Mouse (Mus musculus): Measurements from ENCODE around the gene Arf1.
"Not testable (repeated sequence)": the region's sequence is repeated elsewhere in the genome, so short reads cannot be mapped to it uniquely, and the experiment has no call there.

Arf1 gene

GRCm38 (mm10) chr11:59226787-59227603 lies 1.1 kb downstream of the Arf1 start:
- DNase-seq (ENCODE audit: extremely low read depth, insufficient read length, low spot score): peak; percentile 18

DNA sequence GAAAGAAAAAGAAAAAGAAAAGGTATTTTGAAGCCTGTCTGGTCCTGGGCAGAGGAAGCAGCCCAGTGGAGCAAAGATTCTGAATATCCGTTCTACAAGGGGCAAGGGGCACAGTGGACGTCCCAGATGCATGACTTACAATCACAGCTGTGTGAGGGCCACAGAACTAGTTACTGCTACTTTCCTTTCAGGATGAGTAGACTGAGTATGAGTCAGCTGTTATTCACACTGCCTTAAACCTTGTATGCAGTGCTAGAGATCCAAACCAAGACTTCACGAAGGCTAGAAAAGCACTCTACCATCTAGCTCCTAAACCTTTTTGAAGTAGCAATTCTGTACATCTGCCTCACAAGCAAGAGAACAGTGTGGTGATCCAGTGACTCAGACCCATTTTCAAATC lies 1.8 kb downstream of the Arf1 start:
- peak; percentile 36 for DNase-seq (ENCODE audit: extremely low read depth, insufficient read length, low spot score)

- no peak for DNase-seq (ENCODE audit: extremely low read depth, insufficient read length, low spot score)
Observed at GRCm38 (mm10) chr11:59225167-59225566, 2.9 kb downstream of the Arf1 start.

DNA sequence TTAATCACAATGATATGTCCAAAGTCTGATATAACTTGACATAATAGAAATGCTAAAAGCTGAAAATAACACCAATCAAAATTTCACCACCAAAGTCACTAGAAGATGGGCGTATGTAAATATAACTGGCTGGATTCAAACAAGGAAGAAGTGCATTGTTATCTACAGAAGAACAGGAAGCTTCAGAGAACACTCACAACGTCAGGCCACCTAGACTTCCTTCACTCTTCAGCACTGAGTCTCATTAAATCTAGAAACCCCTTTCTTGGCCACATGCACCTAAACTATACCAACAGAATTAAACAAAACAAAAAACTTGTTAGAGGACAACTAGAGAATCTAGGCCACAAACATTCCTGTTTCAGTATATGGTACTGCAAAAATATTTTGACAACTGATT lies 3.6 kb downstream of the Arf1 start:
- DNase-seq (ENCODE audit: extremely low read depth, insufficient read length, low spot score): no peak

- DNase-seq (ENCODE audit: extremely low read depth, insufficient read length, low spot score): no peak
Observed at GRCm38 (mm10) chr11:59224025-59224424, 4.0 kb downstream of the Arf1 start.

GRCm38 (mm10) chr11:59222306-59222705 lies 5.8 kb downstream of the Arf1 start:
- no peak for DNase-seq (ENCODE audit: extremely low read depth, insufficient read length, low spot score)

- no peak for DNase-seq (ENCODE audit: extremely low read depth, insufficient read length, low spot score)
Observed at GRCm38 (mm10) chr11:59221604-59222003, 6.5 kb downstream of the Arf1 start.

- DNase-seq (ENCODE audit: extremely low read depth, insufficient read length, low spot score): no peak
Observed at GRCm38 (mm10) chr11:59219064-59219463, 9.0 kb downstream of the Arf1 start.

DNA sequence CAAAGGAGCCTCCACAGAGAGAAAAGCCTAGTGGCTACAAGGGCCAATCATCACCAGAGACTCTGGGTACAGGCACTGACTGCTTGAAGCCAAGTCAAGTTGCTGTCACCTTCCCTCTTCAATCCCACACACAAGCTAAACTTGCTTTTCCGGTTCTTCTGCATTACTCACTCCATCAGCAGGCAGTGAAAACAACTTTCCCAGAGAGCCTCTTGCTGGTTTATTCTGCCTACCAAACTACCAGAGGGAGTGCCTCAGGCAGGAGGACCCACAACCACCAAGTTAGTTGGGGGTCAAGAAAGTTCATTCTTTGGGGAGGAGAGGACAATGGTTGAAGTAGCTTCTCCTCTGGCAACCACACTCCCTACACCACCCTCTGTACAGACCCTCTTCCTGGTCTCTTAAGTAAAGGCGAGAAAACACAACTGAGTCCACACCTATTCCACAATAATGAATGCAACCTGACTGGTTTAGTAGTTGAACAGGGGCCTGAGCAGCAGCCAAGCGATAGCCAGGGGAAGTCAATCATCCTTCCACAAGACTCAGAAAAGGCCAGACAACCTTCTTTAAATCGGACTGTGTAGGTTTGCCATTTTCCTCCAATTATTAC lies 9.6 kb downstream of the Arf1 start:
- no peak for DNase-seq (ENCODE audit: extremely low read depth, insufficient read length, low spot score)

DNA sequence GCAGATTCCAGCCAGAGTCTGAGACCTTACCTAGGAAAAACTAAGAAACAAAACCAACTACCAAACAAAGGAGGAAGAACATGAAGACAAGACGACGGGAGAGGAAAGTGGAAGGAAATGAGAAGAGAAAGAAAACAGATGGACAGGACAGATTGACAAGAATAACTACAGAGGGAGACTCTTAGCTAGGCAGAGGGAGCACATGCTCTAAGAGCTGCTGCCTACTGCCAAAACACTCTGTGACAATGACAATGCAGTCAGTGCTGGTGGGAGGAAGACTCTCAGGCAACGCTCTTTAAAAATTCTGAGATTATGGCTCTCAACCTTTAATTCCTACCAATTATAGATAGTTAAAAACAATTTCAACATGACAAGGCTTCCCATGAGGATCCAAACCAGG lies 11.1 kb downstream of the Arf1 start:
- no peak for DNase-seq (ENCODE audit: extremely low read depth, insufficient read length, low spot score)

GRCm38 (mm10) chr11:59212892-59213494 lies 15.1 kb downstream of the Arf1 start:
- no peak for DNase-seq (ENCODE audit: extremely low read depth, insufficient read length, low spot score)

GRCm38 (mm10) chr11:59212320-59212719 lies 15.8 kb downstream of the Arf1 start:
- not testable (repeated sequence) for DNase-seq (ENCODE audit: extremely low read depth, insufficient read length, low spot score)

DNA sequence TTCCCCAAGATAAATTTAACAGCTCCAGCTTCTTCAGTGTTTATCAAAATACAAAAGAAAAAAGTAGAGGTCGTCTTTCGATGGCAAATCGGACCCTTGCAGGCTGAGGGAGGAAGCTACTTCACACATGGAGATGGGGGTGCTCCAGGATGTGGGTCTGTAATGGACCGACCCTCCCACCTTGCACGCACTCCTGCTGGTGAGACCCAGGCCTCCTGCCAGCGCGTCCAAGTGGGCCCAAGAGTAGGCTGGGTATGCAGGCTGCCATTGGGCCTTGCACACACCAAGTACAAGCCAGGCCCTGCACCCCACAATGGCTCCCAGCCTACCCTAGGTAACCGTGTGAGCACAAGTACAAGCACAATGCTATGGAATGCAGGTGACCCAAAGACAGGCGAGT lies 16.5 kb downstream of the Arf1 start:
- not testable (repeated sequence) for DNase-seq (ENCODE audit: extremely low read depth, insufficient read length, low spot score)

- DNase-seq (ENCODE audit: extremely low read depth, insufficient read length, low spot score): no peak
Observed at GRCm38 (mm10) chr11:59210020-59210419, 18.1 kb downstream of the Arf1 start.

GRCm38 (mm10) chr11:59209580-59209979 lies 18.5 kb downstream of the Arf1 start:
- no peak for DNase-seq (ENCODE audit: extremely low read depth, insufficient read length, low spot score)

DNA sequence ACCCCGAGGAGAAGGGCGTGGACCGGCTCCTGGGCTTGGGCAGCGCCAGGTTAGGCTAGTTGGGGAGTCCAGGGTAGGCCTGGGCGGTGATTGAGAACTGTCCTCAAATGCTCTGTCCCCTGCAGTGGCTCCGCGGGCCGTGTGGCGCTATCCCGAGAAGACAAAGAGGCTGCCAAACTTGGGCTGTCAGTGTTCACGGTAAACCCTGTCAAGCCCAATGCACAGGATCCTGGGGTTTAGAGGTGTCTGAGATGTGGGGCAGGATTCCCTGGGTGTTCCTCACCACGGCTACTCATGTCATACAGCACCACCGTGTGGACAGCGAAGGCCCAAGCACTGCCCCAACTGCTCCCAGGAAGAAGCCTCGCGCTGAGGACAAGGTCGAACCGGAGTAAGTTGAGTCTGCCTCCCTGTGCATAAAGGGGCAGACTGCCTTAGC lies 19.0 kb downstream of the Arf1 start:
- DNase-seq (ENCODE audit: extremely low read depth, insufficient read length, low spot score): peak; percentile 60

DNA sequence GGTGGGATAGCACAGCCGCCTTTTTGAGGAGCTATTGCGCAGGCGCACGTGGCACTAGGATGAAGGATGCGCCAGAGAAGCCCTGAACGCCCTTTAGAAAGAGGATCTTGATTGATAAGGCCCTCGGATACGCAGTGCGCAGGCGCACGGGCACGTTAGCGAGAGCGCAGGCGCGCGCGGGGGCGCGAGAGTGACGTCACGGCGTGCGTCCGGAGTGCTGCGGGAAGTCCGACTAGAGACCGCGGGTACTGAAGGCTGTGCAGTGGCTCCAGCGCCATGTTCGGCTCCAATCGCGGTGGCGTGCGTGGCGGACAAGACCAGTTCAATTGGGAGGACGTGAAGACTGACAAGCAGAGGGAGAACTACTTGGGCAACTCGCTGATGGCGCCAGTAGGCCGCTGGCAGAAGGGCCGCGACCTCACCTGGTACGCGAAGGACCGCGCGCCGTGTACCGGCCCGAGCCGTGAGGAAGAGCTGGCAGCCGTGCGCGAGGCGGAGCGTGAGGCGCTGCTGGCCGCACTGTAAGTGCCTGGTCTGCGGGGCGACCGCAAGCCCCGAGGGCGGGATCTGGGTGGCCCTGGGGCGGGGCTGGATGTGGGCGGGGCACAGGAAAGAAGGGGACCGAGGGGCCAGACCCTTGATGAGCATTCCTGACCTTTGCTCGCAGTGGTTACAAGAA lies 19.8 kb downstream of the Arf1 start, which contains the start of gene 2310033P09Rik:
2310033P09Rik (plus strand) TSS at position 169 of the 679 bp plus-strand sequence.
- peak; percentile 95 for DNase-seq (ENCODE audit: extremely low read depth, insufficient read length, low spot score)

DNA sequence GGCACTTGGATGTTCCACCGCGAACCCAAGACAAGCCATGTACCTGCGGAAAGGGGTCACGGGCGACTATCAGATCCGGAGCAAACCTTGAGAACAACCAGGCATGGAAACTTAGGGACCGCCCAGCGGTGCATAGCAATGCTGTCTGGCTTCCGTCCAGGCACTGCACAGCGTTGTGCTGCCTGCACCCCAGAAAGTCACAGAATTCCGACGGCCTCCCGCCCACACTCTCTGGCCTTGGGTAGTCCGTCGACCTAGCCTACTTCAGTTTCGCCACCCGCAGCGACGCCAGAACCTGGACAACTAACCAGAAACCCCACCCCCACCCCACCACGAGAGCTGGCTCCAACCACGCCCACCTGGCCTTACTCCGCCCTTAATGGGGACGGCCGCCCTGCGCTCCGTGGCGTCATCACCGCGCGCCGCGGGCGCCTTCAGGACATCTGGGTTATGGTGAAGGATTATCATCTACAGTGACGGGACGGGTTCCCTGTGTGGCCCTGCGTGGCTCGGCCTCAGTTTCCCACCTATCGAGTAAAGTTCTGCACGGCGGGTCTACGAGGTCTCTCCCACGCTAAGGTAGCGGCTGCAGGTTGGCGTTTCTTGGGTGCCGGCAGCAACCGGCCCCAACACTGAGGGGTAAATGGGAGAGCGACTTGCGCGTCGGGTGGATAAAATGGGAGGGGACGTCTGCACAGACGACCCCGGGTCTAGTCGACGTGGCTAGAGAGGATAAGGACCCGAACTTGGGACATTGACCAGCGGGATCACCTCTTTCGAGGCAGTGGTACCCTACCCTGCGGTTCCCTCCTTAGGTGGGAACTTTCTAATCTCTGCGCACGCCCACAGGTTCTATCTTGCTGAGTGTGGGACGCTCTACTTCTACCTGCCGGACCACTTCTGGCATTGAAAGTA lies 25.7 kb downstream of the Arf1 start, which contains the start of gene Mrpl55:
Mrpl55 (plus strand) TSS at position 406 of the 915 bp plus-strand sequence.
- peak; percentile 97 for DNase-seq (ENCODE audit: extremely low read depth, insufficient read length, low spot score)

DNA sequence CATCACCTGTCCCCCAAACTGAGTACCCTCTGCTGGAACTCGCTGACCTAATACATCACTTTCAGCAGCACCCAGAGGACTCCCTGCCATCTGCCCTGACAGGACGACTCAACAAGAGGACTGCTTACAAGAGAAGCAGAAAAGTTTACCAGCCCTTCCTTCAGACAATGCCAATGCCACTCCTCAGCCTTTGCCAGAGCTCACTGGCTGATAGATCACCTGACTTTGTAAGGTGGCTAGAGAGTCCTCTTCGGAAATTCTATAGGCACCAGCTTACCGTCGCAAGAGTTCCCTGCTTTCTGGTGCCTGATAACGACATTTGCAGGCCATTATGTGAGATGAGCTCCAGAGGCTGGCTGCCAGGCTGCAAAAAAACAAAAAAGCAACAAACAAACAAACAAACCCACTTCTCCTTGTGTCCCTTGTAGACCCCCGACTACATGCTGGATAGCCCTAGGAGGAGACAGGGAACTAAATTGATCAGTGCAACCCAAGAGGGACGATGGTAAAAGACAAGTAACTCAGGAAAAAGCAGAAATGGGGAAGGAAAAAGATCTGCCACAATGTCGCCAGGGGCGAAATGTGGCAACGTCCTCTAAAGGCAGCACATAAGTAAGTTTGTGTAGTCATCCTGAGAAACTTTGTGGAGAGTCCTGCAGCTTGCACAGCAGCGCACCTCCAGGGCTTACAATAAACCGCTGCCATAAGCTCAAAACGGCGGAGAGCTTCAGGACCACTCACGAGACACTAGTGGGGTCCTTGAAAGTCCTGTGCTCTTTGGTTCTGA lies 26.7 kb downstream of the Arf1 start:
- no peak for DNase-seq (ENCODE audit: extremely low read depth, insufficient read length, low spot score)
